Mouse (Mus musculus) C2C12 (cell line): ENCODE measurements around the gene Casz1.

Experiments
- CEBPB ChIP-seq: IDR thresholded peaks from one replicate; pipeline ENCODE4 v1.6.1; 2011; ENCODE audit warnings: low read depth, mild to moderate bottlenecking, control low read depth, moderate library complexity
- CTCF ChIP-seq: IDR thresholded peaks from one replicate; pipeline ENCODE4 v1.5.1; 2011; ENCODE audit not compliant: control insufficient read depth, insufficient read depth, insufficient read length
- FOSL1 ChIP-seq: IDR thresholded peaks from one replicate; pipeline ENCODE4 v1.8.0; 2011; ENCODE audit warnings: mild to moderate bottlenecking, low read length; ENCODE audit not compliant: poor library complexity, insufficient read depth, severe bottlenecking
- MAX ChIP-seq: IDR thresholded peaks from one replicate; pipeline ENCODE4 v1.6.1; 2011; ENCODE audit warnings: mild to moderate bottlenecking, control low read depth
- MYOD1 ChIP-seq: IDR thresholded peaks from one replicate; pipeline ENCODE4 v1.6.1; 2011; ENCODE audit warnings: low read depth; ENCODE audit not compliant: control insufficient read depth, insufficient read length
- MYOG ChIP-seq: IDR thresholded peaks from one replicate; pipeline ENCODE4 v1.6.1; 2011; ENCODE audit not compliant: control insufficient read depth, insufficient read length; ENCODE audit errors: extremely low read depth
- USF1 ChIP-seq: IDR thresholded peaks from one replicate; pipeline ENCODE4 v1.6.1; 2011; ENCODE audit warnings: low read depth, mild to moderate bottlenecking, control low read depth, moderate library complexity

DNA sequence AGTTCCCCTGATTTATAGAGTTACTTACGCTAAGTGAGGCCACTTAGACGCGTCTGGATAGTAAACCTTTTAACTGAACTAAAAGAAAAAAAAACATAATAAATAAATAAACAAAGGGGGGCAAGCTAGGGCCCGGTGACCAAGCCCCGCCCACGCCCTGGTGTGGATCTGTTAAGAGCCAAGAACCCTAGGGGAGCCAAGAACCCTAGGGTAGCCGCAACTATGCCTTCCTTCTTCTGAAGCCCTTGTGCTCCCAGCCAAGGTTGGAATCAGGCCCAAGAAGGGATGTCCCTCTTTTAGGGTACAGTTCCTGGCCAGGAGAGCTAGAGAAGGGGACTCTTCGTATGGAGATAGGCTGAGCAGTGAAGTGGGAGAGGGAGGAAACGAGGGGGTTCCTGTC lies 119.2 kb downstream of the Casz1 start:
- TF ChIP-seq MYOG, result no peak
- no peak for TF ChIP-seq CTCF
- no peak for TF ChIP-seq USF1
- no peak for TF ChIP-seq FOSL1
- no peak for TF ChIP-seq MAX
- TF ChIP-seq CEBPB, result no peak
- TF ChIP-seq MYOD1, result no peak
